Mouse (Mus musculus) liver, adult 2 months (tissue): ENCODE results near the gene Gm20388. TPM values are rescaled to one million over a fixed set of nuclear protein-coding genes. Genes with fewer than 3 reads are reported as not detected.
A peak's percentile ranks its signal among the peaks of the same experiment; 100 is the strongest.

ENCODE experiments used
- DNase-seq: peaks from one replicate; pipeline ENCODE4 v3.0.0-alpha.2; 2011; ENCODE audit warnings: low read depth, low spot score; ENCODE audit errors: extremely low read depth
- H3K27ac ChIP-seq: fragments of 200-500 bp; replicated peaks from 2 replicates; pipeline ENCODE4 v1.5.1; 2012; ENCODE audit warnings: low read depth, mild to moderate bottlenecking, control low read depth, inconsistent platforms, low read length; ENCODE audit not compliant: insufficient read depth
- H3K27me3 ChIP-seq: fragments of 200-500 bp; 2 replicates; pipeline ENCODE4 v1.6.1; 2012; ENCODE audit warnings: mild to moderate bottlenecking, moderate library complexity, low read length, inconsistent platforms; ENCODE audit not compliant: control insufficient read depth, insufficient read depth
- H3K36me3 ChIP-seq: fragments of 200-500 bp; 2 replicates; pipeline ENCODE4 v1.6.1; 2012; ENCODE audit warnings: low read length, inconsistent platforms; ENCODE audit not compliant: control insufficient read depth, insufficient read depth
- H3K4me1 ChIP-seq: fragments of 200-500 bp; 2 replicates; pipeline ENCODE4 v1.6.1; 2011; ENCODE audit warnings: low read length; ENCODE audit not compliant: control insufficient read depth, insufficient read depth
- H3K4me3 ChIP-seq: fragments of 200-500 bp; 2 replicates; pipeline ENCODE4 v1.5.1; 2011; ENCODE audit warnings: low read depth, mild to moderate bottlenecking, control low read depth, low read length, moderate library complexity; ENCODE audit not compliant: insufficient read depth
- H3K79me2 ChIP-seq: fragments of 200-500 bp; 2 replicates; pipeline ENCODE4 v1.6.1; 2012; ENCODE audit warnings: inconsistent platforms, mild to moderate bottlenecking, low read length, moderate library complexity; ENCODE audit not compliant: control insufficient read depth, insufficient read depth
- H3K9ac ChIP-seq: fragments of 200-500 bp; 2 replicates; pipeline ENCODE4 v1.6.1; 2012; ENCODE audit warnings: low read depth, mild to moderate bottlenecking, control low read depth, inconsistent platforms, low read length
- CTCF ChIP-seq: fragments of 200-500 bp; IDR thresholded peaks from 2 replicates; pipeline ENCODE4 v1.5.1; 2011; ENCODE audit warnings: low read depth, low read length, control low read depth
- POLR2A ChIP-seq: fragments of 200-500 bp; IDR thresholded peaks from 2 replicates; pipeline ENCODE4 v1.6.1; 2011; ENCODE audit warnings: low read length, control low read depth; ENCODE audit not compliant: insufficient read depth; ENCODE audit errors: extremely low read depth
- WGBS: fragments of 180-500 bp; shearing (Covaris S2); methylation state at CpG from one replicate; pipeline ENCODE4 v1.1.7; 2018; 5-methylcytosine and 5-hydroxymethylcytosine counted together
- polyA plus RNA-seq: library from polyadenylated mRNA; depleted of rRNA; stranded (reverse); fragments of >200 nt; gene quantifications from 2 replicates; pipeline ENCODE4 v1.2.3, GENCODE M21; 2012
- total RNA-seq: library from RNA; depleted of rRNA; stranded (reverse); fragments of >200 nt; gene quantifications from 2 replicates; pipeline ENCODE4 v1.2.3, GENCODE M21; 2014

Gm20388 gene
- total and polyA plus RNA-seq, 2 experiments: 6.4 to 19.9 TPM

DNA sequence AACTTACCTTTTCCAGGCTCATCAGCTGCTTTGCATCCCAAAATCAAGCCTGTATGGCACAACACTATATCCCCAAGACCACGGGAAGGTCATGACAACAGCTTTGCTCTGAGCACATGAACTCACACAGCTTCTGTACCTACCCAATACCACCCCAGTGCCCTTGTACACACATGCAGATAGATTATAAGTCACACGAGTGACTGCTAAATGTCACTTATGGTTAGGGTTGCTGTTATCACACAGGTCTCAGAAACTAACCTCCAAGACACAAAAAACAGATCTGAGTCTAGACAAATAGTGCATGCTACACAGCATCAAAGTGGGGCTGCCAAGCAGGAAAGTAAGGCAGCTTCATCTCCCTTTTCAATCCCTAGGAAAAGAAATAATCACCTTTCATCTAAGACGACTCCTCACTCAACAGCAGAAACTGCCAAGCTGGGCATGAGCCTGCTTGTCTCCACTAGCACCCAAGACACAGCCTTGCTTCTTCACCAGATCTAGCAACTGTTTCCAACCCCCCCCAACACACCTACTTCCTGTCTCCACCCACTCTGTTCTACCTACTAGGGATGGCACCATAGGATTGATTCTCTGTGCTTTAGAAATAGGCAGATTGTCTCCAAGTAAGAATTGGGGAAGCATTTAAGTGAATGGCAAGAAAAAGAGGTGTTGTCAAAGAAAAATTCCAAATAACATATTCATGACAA, 3043.6 kb downstream of the Gm20388 start:
- peaks cover 66% of the 10 kb centered on the region for H3K79me2 ChIP-seq
- no peaks in the 10 kb centered on the region for H3K27me3 ChIP-seq
- no peak overlapping the region for H3K4me3 ChIP-seq
- no peaks in the 10 kb centered on the region for H3K36me3 ChIP-seq
- TF ChIP-seq CTCF (no peak), POLR2A (no peak)
- peaks cover 3% of the 10 kb centered on the region for H3K4me1 ChIP-seq
- 83% methylated on average over 3 of the region's 3 CpGs for WGBS
- no peak overlapping the region for H3K27ac ChIP-seq
- H3K9ac ChIP-seq: no peak overlapping the region
- DNase-seq: no peak

DNA sequence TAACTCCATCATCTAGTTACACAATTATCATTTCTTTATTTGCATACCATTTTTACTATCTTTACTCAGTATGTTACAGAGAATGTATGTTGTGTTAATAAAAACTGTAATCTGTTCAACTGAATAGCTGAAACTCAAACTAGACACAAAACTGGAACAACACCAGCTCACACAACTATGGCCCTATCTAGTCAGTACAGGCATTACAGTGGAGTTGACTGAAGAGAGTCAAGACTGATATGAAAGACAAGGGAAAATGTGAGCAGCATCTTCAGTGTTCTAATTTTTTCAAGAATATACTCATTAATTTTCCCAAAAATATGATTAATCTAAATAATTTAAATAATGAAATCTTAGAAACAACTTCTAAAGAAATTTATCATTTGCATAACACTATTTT, 3044.6 kb downstream of the Gm20388 start:
- no peak overlapping the region for H3K27ac ChIP-seq
- no peak overlapping the region for H3K4me3 ChIP-seq
- DNase-seq: no peak
- no peaks in the 10 kb centered on the region for H3K36me3 ChIP-seq
- H3K9ac ChIP-seq: no peak overlapping the region
- TF ChIP-seq CTCF: no peak
- TF ChIP-seq POLR2A: no peak
- H3K27me3 ChIP-seq: no peaks in the 10 kb centered on the region
- peaks cover 7% of the 10 kb centered on the region for H3K4me1 ChIP-seq
- H3K79me2 ChIP-seq: peaks cover 72% of the 10 kb centered on the region

DNA sequence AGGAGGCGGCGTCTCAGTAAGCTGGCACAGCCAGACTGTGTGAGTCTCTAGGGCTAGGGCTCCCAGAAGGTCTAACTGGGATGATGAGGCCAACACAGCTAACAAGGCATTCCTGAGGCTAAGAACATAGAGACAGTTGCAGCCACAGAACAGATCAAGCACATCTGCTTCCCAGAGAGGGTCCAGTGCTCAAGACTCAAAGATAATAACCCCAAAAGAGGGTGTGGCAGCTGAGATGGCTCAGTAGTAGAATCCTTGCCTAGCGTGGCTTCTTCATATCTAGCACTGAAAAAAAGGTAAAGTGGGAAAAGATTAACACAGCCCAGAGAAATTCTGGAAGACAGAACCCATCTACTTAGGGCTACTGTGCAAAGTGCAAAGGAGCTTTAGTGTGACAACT, 3045.4 kb downstream of the Gm20388 start:
- no peak overlapping the region for H3K27ac ChIP-seq
- peaks cover 13% of the 10 kb centered on the region for H3K4me1 ChIP-seq
- no peaks in the 10 kb centered on the region for H3K27me3 ChIP-seq
- no peak for TF ChIP-seq CTCF
- TF ChIP-seq POLR2A: no peak
- WGBS: 93% methylated on average over 3 of the region's 3 CpGs
- H3K79me2 ChIP-seq: peaks cover 73% of the 10 kb centered on the region
- H3K4me3 ChIP-seq: no peak overlapping the region
- H3K36me3 ChIP-seq: no peaks in the 10 kb centered on the region
- no peak for DNase-seq
- H3K9ac ChIP-seq: no peak overlapping the region

DNA sequence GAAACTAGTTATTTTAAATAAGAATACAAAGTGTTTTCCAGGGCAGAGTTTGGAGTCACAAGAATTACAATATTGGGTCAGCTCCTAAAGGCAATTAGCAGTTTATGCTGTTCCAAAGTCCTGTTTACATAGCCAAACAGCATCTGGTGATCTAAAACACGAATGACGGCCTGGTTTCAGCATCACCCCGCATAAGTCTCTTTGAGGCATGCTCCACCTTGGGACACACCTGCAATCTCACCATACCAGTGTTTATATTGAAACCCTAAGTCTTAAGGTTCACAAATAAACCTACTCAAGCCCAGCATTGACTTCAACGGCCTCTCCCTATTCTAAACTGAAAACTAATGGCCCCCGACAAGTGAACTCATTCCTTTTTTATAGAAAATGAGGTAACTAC, 3049.7 kb downstream of the Gm20388 start:
- Histone ChIP-seq H3K79me2 (peaks cover 64% of the 10 kb centered on the region), H3K4me1 (peaks cover 35% of the 10 kb centered on the region), H3K4me3 (no peak overlapping the region), H3K27me3 (no peaks in the 10 kb centered on the region), H3K27ac (peak overlapping the region; percentile 37; the same call in 1 of the 2 replicates), H3K9ac (no peak overlapping the region), H3K36me3 (no peaks in the 10 kb centered on the region)
- no peak for TF ChIP-seq CTCF
- TF ChIP-seq POLR2A: no peak
- 36% methylated on average over 5 of the region's 5 CpGs for WGBS
- peak; percentile 87 for DNase-seq

DNA sequence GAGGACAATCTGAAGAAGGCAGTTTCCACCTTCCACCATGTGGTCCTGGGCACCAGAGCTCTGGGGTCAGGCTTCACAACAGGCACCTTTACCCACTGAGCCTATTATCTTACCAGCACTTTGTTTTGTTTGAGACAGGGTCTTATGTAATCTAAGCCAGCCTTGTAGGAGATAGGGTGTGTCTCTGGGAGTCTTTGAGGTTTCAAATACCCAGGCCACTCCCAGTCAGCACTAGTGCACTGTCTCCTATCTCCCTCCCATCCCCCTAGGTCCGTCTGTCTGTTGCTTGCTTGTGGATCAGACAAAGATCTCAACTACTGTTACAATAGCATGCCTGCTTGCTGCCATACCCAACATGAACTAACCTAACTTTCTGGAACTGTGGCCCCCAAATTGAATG, 3050.3 kb downstream of the Gm20388 start:
- no peak for TF ChIP-seq POLR2A
- no peak for TF ChIP-seq CTCF
- DNase-seq: no peak
- peaks cover 66% of the 10 kb centered on the region for H3K79me2 ChIP-seq
- no peaks in the 10 kb centered on the region for H3K36me3 ChIP-seq
- H3K9ac ChIP-seq: no peak overlapping the region
- H3K4me3 ChIP-seq: no peak overlapping the region
- H3K27me3 ChIP-seq: no peaks in the 10 kb centered on the region
- WGBS: 43% methylated on average over 1 of the region's 1 CpGs
- H3K27ac ChIP-seq: peak overlapping the region; percentile 37
- peaks cover 37% of the 10 kb centered on the region for H3K4me1 ChIP-seq

DNA sequence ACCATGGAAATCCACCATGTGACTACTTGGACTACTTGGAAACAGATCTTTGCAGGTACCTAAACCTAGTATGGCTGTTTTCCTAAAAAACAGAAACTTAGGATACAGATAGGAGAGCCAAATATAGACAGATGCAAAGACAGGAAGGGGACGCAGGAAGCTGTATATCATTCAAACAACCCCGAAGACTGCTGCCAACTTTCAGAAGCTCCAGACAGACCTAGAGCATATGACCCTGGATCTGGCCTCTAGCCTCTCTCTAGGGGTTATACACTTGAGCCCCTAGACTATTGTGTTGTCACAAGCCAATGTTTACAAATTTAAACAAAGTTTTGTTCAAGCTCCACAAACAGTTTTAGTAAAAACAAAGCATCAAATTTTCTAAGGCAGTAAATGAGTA, 3050.8 kb downstream of the Gm20388 start:
- no peaks in the 10 kb centered on the region for H3K36me3 ChIP-seq
- no peak overlapping the region for H3K9ac ChIP-seq
- DNase-seq: no peak
- no peak for TF ChIP-seq CTCF
- TF ChIP-seq POLR2A: no peak
- 24% methylated on average over 2 of the region's 2 CpGs for WGBS
- no peak overlapping the region for H3K27ac ChIP-seq
- H3K79me2 ChIP-seq: peaks cover 66% of the 10 kb centered on the region
- peaks cover 37% of the 10 kb centered on the region for H3K4me1 ChIP-seq
- no peak overlapping the region for H3K4me3 ChIP-seq
- no peaks in the 10 kb centered on the region for H3K27me3 ChIP-seq
